Mouse (Mus musculus) NIH3T3 (cell line): ENCODE data around the gene Depdc5.
A peak's percentile ranks its signal among the peaks of the same experiment; 100 is the strongest.
"Not testable (repeated sequence)": the region's sequence is repeated elsewhere in the genome, so short reads cannot be mapped to it uniquely, and the experiment has no call there.

Source experiments
- DNase-seq: peaks from one replicate; pipeline ENCODE4 v3.0.0-alpha.2; 2012; ENCODE audit warnings: low read depth

Depdc5 gene

DNA sequence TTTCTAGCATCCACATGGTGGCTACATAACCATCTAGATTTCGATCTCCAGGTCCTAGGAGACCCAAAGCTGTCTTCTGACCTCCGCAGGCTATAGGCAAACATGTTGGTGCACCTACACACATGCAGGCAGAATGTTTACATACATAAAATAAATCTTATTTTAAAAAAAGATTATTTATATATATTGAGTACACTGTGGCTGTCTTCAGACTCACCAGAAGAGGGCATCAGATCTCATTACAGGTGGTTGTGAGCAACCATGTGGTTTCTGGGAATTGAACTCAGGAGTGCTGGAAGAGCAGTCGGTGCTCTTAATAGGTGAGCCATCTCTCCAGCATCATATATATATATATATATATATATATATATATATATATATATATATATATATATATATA, 50.6 kb downstream of the Depdc5 start:
- peak; percentile 22 for DNase-seq

DNA sequence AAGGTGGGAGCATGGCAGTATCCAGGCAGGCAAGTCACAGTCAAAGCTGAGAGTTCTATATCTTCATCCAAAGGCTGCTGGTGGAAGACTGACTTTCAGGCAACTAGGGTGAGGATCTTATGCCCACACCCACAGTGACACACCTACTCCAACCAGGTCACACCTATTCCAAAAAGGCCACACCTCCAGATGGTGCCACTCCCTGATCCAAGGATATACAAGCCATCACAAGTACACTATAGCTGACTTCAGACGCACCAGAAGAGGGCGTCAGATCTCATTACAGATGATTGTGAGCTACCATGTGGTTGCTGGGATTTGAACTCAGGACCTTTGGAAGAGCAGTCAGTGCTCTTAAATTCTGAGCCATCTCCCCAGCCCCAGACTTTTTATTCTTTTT, 55.8 kb downstream of the Depdc5 start:
- DNase-seq, result not testable (repeated sequence)

DNA sequence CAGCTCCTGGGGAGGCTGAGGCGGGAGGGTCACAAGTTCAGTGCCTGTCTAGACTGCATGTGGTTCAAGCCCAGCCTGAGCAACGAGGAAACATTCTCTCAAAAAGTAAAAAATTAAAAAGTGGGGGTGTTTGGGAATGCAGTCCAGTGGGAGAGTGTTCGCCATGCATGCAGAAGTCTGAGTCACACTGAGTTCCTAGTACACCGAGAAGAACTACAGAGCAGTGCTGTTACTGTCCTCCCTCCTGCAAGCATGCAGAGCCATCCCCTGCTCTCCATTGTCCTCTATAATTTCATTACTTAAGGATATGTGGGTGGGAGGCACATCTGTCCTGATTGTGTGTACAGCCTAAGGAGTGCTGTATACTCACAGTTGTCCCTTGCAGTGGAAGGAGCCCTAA, 59.4 kb downstream of the Depdc5 start:
- DNase-seq, result no peak

DNA sequence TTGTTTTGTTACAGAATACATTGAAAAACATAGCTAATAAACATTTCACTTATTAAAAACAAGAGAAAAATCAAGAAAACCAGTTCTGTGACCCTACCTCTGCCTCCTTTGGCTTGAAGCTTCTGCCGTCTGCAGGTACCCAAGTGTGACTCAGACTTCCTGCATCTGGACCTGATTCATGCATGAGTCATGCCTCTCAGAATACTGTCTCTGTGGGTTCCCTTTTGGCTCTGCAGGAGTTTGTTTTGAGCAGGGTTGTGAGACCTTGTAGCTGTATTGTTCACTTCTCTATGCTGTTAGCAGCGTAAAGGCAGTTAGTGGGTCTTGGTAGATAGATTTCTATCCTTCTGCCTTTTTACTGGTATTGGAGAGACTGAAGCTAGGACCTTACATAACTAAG, 67.3 kb downstream of the Depdc5 start:
- peak; percentile 71 for DNase-seq

DNA sequence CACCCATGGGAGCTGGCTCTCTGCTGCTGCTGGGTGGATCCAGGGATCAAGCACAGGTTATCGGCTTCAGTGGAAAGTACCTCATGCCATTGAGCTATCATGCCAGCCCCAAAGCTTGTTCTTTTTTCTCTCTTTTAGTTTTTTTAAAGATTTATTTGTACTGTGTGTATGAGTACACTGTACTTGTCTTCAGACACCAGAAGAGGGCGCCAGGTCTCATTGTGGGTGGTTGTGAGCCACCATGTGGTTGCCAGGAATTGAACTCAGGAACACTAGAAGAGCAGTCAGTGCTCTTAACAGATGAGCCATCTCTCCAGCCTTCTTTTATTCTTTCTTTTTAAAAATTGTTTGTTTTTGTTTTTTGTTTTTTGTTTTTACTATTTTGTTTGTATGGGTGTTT, 71.2 kb downstream of the Depdc5 start:
- DNase-seq, result peak; percentile 11

DNA sequence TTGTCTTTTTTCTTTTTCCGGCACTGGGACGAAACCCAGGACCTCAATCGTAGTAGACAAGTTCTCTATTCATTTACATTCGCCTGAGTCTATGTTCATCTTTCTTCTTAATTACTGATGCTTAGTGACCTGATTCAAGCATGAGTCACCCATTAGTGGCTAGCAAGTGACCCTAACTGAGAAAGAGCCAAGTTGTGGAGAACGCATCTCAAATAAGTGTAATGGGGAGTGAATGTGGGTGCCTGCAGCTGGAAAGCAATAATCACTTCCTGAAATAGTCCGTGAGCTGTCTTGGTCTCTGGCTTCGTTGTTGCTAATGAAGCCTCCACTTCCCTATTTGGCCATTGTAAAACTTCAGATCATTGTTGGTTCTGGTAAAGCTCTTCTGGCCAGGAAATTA, 77.1 kb downstream of the Depdc5 start:
- DNase-seq, result no peak

DNA sequence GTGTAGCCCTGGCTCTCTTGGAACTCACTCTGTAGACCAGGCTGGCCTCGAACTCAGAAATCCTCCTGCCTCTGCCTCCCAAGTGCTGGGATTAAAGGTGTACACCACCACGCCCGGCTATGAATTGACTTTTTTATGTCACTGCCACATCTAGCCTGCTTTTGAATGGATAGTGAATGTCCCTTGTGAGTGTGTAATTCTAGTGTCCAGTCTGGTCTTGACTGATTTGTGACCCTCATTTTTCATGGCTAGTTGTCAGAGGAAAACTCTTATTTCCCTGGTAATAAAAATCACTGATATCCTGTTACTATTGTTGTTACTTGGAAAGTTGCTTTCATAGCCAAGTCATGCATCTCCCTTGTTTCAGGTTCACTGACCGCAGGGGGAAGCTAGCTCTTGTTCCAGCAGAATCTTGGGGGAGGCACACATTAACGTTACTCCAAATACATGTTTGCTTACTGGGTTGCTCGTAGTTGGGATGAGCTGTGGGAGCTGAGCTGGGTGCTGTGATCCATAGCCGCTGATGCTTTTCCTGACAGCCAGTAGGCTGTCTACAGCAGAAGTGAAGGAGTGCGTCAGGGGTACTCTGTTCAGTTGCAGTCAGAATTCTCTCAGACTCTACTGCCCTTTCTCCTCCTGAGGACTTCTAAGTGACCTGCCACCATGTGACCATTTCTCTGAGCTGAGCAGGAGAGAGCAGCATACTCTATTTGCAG, 77.9 kb downstream of the Depdc5 start:
- DNase-seq, result no peak

DNA sequence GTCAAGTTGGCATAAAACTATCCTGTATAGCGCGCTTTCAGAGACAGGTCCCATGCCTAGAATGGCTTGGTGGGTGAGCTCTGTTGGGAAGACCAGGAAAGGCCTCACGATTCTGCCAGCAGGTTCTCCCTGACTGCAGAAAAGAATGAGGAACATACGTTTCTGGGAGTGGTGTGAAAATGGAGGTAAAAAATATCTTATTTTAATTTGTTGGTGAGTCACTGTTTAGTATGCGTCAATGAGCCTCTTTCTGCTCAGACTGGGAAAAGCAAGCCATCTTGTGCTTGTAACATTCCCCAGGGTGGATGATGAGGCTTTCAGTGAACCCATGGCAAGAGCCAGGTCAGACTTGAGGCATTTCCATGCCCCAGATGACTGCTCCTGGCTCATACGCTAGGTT, 86.6 kb downstream of the Depdc5 start:
- peak; percentile 9 for DNase-seq

DNA sequence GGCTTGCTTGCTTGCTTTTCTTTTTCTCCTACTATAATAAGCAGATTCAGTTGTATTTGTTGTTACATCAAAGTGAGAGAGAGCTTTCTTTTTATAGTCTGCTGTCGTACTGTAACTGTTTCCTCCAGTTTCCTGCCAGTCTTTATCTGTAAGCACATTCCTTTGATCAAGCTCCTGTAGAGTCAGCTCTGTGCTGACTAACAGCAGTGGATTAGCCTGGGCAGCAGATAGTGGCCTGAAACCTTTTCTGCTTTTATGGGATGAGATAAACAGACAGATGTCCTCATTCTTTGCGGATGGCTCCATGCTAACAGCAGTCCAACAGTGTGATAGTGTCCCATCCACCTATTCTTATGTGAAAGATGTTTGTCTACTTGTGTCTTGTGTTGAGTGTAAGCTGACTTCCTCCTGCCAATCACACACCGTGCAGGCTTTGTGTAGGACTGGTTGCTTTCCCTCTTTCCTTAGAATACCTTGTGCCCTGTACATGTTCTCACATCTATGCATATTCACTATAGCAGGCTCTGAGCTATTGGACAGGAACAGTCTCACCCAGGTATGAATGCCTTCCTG, 87.3 kb downstream of the Depdc5 start:
- no peak for DNase-seq

DNA sequence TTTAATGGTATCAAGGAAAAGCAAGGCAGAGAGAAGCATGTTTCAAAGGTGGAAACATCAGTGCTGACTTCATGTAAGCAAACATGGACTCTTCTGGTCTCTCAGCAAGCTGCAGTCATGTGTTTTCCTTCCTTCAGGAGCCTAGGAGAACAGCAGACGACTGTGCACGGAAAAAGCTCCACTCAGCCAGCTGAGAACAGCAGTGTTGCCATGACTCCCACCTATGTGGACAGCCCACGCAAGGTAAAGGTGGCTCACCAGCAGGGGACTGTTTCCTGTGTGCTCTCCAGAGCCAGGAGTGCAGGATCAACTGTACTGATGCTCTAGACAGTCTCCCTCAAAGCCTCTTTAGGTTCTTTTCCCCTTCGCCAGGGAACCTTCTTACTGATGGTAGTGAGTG, 92.2 kb downstream of the Depdc5 start:
- no peak for DNase-seq

DNA sequence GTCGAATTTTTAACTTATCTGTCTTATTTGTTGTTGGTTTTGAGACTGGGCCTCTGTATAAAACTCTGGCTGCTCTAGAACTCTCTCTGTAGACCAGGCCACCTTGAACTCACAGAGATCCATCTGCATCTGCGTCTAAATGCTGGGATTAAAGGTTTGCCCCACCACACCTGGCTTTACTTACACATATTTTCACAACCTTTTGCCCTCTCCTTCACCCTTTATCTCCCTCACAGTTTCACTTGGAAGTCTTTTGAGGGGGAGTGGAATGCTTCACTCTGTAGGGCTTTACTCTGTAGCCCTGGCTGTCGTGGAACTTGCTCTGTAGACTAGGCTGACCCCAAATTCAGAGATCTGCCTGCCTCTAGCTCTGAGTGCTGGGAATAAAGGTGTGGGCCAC, 98.1 kb downstream of the Depdc5 start:
- DNase-seq, result no peak

DNA sequence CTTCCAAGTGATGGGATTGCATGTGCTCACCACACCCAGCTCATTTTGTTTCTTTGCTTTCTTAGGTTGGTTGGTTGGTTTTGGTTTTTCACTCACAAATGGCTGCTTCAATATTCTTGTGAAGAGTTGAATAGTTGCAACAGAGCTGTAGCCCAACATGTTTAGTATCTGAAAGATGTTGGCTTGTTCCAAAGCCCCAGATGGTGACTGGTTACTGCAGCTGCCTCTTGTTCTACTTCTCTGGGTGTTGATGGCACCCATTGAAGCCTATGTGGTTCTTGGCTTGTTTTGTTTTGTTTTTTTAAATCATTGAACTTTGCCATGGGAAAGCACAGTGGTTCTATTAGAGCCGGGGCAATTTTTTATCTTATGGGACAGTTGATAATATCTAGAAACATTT, 99.1 kb downstream of the Depdc5 start:
- DNase-seq, result no peak

DNA sequence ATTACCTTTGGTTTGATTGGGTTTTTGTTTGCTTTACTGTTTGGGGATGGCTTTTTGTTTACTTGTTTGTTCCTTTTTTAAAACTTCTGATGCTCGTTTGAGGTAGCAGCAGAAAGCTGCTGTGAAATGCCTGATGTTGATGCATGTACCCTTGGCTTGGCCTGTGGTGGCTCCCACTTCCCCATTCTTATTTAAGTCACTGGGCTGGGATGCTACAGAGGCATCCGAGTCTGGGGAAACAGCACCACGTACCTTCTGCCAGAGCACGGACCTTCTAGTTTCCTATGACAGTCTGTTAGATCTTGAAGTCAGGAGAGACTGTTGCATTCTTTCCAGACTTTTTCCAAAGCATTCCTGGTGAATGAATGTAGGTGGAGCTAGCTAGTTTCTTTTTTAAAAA, 113.0 kb downstream of the Depdc5 start:
- no peak for DNase-seq

DNA sequence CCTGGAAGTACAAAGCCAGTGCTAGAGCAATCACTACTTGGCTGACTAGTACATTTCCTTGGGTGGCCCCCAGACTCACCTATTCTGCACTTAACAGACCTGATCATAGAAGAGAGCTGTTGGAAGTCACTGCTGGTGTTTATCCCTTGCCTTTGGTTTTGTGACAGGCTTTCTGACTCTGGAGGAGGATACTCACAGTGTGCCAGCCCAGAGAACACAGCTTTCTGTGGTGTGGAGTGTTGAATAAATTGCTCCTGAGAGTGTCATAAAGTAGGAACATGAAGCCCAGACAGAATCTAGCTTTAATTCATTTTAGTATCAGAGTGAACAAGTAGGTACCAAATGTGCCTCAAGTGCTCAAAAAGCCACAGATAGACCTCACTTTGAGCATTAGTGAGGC, 113.7 kb downstream of the Depdc5 start:
- DNase-seq, result no peak

DNA sequence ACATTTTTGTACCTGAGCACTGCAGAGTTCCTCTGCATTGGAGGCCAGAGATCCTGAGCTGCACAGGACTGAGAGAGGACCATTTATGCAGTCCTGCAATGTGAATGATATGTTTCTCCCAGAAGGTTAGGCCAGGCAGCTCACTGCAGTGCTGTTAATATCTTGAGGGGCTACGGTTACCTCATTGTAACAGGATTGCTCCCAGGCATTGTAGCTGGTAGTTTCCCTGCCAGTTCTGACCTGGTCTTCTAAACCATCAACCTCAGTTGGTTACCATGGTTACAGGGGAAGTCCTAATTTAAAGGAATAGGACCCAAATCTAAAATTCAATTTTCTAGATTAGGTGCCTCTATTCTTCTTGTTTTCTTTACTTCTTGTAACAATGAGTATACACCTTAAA, 121.9 kb downstream of the Depdc5 start:
- DNase-seq, result no peak

DNA sequence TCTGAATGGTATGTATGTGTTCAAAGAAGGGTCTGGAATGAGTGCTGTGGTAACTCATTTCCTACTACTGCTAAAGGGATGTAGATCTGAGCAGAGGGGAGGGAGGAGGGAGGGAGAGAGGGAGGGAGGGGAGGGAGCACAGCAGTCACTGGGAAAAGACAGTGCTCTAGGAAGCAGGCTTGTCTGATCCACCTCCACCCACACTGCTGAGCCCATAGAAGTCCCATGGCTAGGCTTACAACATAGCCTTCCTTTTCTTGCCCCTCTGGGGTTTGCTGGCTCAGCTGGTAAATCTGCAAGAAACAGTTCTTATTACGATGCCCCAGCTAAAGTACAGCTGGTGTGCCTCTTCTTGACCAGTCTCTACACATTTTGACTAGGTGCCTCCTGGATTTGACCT, 124.4 kb downstream of the Depdc5 start:
- DNase-seq, result no peak

DNA sequence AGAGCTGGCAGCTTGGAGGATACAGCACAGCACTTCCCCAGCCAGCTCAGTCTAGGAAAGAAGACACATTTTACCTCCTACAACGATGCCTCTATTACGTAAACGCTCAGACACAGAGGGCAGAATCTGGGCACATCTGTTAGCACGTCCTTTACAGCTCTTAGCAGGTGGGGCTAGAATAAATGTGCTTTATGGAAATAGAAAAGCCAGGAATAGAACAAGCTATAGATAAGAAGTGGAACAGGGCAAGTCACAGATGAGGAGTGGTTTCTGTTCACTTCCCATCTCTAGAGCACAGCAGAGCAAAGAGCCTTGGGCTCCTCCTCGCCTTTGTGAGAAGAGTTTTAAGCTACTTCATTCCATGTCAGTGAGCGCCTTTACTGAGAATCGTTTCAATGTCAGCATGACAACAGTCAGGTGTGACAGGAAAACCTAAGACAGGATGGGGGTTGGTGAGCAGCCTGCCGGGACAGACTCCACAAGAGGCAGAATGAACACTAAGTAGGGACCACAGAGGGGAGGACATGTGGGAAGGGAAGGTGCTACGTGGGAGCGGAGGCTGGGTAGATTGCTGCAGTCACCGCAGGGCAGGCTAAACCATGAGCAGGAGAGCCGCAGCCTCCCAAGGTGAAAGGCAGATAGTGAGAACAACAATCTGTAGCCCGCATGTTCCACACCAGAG, 126.6 kb downstream of the Depdc5 start:
- no peak for DNase-seq

DNA sequence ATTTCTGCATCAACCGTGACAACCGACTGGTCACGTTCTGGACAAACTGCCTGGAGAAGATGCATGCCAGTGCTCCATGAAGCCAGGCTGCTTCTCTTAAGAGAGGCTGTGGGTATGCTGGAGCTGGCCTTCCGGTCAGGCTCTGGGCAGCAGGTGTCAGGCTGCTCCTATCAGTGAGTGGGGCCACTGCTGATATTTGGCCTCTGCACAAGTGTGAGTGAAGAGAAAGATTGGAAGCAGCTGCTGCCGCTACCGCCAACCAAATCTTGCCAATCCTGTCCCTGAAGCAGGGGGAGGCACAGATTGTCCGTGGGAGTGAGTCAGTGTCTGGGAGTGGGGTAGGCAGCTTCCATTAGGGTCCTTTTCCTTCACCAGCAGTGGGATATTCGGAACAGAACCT, 127.7 kb downstream of the Depdc5 start:
- DNase-seq, result peak; percentile 50

DNA sequence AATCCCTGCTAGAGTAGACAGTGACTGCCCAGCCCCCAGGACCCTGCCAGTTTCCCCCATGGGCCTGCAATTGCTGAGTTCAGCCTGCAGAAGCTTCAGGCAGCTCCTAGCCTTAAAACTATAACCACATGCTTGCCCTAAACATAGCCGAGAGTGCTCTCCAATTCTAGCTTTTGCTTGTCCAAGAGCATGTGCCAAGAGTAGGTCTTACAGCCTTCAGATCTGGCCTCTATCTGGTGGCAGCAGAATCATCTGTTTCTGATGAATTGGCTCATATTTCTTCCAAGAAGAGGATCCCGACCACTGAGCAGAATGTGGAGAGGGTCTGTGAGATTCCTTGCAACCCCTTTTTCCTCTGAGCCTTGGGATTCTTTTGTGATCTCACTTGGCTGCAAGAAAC, 131.0 kb downstream of the Depdc5 start:
- peak; percentile 21 for DNase-seq

DNA sequence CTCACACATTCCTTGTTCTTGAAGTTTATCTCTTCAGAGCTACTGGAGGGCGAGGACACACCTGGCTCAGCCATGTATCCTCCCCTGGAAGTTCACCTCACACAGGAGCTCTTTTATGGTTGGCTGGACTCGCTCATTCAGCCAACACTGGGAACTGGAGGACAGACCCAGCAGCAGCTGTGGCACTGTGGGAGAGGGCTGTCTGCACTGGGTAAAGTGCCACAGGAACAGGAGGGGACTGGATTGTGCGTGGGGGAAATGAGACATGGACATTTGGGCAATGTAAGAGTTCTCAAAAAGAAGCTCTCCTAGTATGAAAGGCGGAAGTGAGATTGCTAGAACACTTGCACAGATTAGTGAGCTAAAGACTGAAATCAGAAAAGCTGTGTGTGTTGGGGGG, 132.3 kb downstream of the Depdc5 start:
- no peak for DNase-seq

DNA sequence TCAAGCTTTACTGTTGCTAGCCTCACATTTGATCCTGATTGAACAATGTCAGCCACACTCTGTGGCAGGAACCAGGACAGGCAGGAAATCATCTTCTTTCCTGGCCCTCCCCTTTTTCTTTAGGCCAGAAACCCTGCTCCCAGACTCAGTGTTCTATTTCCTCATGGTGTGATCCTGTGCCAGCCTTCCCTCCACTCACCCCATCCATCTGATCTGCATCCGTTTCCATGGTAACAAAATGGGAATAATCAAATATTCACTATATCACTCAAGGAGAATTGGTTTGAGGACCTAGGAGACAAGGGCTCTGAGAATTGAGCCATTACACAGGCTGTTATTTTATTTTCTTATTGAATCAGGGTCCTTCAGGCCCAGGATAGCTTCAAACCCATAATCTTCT, 133.1 kb downstream of the Depdc5 start:
- no peak for DNase-seq

DNA sequence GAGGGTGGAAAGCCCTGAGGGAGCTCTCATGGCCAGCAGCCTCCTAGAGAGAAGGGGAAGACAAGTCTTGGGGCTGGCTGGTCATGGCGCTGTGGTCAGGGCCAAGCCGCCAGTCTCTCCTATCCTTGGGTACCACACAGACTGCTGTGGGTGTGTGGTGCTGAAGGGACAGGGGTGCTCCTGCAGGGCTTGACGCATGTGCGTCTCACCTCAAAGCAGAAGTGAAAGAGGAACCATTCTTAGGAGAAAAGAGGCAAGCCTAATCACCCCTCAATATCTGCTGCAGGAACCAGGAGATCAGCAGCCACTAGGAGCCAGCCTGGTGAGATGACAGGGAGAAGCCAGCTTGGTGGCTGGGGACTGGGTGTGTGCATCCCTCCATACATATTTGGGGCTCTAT, 134.2 kb downstream of the Depdc5 start:
- DNase-seq, result no peak

DNA sequence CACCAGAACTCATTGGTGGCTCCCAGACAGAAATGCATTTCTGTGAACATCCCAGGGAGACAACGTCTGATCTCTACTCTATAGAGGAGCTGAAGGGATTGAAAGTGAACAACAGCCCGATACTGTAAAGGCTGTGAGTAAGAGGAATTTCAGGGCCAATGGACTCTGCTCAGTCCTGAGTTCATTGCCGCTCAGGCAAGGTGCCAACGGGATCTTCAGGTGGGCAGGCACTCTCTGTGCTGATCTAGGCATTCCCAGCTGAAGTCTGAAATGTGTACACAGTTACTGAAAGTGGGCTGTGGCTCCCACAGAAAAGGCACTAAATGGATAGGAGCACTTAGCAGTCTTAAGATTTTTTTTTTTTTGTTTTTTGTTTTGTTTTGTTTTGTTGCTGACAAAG, 135.3 kb downstream of the Depdc5 start:
- no peak for DNase-seq

DNA sequence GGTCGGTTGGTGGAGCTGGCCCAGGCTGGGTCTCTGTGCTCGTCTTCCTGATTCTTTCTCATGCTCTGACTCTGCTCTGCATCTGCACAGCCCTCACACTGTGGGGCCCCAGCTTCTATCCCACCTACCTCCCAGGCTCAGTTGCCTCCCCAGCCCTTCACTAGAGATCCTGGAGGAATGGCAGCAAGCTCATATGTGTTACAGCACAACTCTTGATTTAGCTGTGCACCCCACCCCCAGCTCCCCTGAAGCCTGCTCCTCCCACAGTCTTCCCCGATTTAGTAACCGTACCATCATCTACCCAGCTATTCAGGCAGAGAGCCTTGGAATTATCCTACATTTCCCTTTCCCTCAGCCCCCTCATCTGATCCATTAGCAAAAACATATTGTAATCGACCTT, 137.6 kb downstream of the Depdc5 start:
- DNase-seq, result no peak
